Mouse (Mus musculus) megakaryocyte, embryonic 14.5 days (primary cell): Measurements from ENCODE around the gene Dao. TPM values are rescaled to one million over a fixed set of nuclear protein-coding genes. Genes with fewer than 3 reads are reported as not detected.

Source experiments
- H3K27me3 ChIP-seq: replicated peaks from 2 replicates; pipeline ENCODE3; 2012; ENCODE audit warnings: inconsistent platforms
- H3K36me3 ChIP-seq: replicated peaks from 2 replicates; pipeline ENCODE3; 2012; ENCODE audit warnings: low read length, inconsistent platforms, mixed read lengths
- H3K4me1 ChIP-seq: 2 replicates; pipeline ENCODE4 v1.6.1; 2012; ENCODE audit warnings: inconsistent platforms
- H3K4me3 ChIP-seq: replicated peaks from 2 replicates; pipeline ENCODE3; 2012; ENCODE audit warnings: moderate library complexity, mild to moderate bottlenecking, inconsistent platforms
- H3K9me3 ChIP-seq: 2 replicates; pipeline ENCODE4 v1.6.1; 2012; ENCODE audit warnings: inconsistent platforms
- FLI1 ChIP-seq: IDR thresholded peaks from 2 replicates; pipeline ENCODE4 v1.6.1; 2012; ENCODE audit warnings: low read length, inconsistent platforms, mixed read lengths
- GATA1 ChIP-seq: IDR thresholded peaks from 3 replicates; pipeline ENCODE4 v1.6.1; 2012; ENCODE audit warnings: mixed read lengths, low read length, inconsistent platforms, borderline replicate concordance
- polyA plus RNA-seq: library from polyadenylated mRNA; stranded (reverse); fragments of >175 nt; gene quantifications from 2 replicates; pipeline ENCODE4 v1.2.3, GENCODE M21; 2012; ENCODE audit warnings: low replicate concordance; ENCODE audit not compliant: insufficient read depth

The Dao gene
- polyA plus RNA-seq, 1 experiment = not detected

DNA sequence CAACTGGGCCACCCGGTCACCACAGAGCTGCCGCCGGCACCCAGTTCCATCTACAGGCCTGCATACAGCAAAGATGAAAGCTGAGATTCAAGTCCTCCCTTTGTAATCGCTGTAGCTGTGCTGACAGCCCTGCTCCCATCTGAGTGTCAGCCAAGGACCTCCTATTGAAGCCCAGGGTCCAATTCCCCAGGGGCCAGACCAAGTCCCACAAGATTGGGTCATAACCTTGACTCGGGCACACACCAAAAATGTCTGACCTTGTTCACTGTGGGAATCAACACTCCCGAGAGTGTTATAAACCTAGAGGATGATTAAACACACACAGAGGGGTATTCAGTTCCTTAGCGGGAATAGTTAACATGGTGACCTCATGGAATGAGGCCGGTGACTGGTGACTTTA, 21.7 kb upstream of the Dao start:
- TF ChIP-seq GATA1 = no peak
- TF ChIP-seq FLI1 = no peak
- Histone ChIP-seq H3K27me3 (no peaks in the 10 kb centered on the region), H3K9me3 (no peaks in the 10 kb centered on the region), H3K4me1 (peaks cover 46% of the 10 kb centered on the region), H3K36me3 (peaks cover 48% of the 10 kb centered on the region), H3K4me3 (no peak overlapping the region)

DNA sequence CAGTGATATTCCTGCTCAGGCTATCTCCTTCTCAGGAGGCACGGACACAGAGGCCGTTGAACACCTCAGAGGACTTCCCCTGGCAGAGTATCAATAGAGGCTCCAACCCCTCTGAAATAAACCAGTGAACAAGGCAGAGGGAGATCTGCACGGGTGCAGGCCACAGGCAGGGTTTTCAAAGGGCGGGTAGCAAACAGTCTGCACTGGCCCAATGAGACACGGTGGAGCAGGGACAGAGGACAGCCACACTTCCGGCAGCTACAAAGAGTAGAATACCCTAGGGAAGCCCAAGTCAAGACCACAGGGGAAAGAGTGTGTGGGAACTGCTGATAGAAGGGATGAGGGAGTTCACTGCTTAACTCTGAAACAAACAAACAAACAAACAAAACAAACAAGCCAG, 20.0 kb upstream of the Dao start:
- H3K4me1 ChIP-seq = peaks cover 46% of the 10 kb centered on the region
- H3K9me3 ChIP-seq = no peaks in the 10 kb centered on the region
- no peak for TF ChIP-seq FLI1
- TF ChIP-seq GATA1 = no peak

DNA sequence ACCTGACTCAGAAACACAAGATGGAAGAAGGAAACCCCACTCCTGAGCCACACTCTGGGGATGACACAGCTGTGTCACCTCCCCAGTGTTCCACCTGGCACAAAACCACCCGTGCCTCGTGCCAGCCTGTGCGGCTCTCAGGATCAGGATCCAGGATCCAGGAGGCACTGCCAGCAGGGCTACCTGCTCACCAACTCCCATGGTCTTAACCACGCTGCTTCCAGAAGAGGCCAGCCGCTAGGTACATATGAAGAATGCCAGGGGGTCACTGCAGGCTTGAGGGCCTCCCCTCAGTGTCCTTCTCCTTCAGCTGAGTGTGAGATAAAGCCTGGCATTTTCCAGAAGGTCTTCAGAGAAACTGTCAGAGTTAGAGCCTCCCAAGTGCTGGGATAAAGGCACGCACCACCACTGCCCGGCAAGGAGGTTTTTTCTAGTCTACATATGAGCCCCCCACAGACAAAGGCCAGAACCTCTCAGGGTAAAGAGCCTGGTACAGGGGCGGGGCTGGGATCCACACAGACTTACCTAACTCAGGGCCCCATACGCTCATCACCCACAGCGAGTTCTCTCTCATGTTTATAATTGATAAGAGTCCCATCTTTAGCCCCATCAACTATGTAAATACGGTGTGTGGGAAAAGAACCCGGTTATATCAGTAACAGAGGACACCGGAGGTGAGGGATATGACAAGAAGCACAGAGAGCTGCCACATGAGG, 19.3 kb upstream of the Dao start:
- Histone ChIP-seq H3K9me3 (no peaks in the 10 kb centered on the region), H3K36me3 (peaks cover 42% of the 10 kb centered on the region), H3K27me3 (no peaks in the 10 kb centered on the region), H3K4me1 (peaks cover 51% of the 10 kb centered on the region), H3K4me3 (no peak overlapping the region)
- TF ChIP-seq FLI1 (no peak), GATA1 (no peak)

More for the DNA sequence above, 20.0 kb upstream of the Dao start:
- Histone ChIP-seq H3K4me3 (no peak overlapping the region), H3K36me3 (peaks cover 38% of the 10 kb centered on the region), H3K27me3 (no peaks in the 10 kb centered on the region)

DNA sequence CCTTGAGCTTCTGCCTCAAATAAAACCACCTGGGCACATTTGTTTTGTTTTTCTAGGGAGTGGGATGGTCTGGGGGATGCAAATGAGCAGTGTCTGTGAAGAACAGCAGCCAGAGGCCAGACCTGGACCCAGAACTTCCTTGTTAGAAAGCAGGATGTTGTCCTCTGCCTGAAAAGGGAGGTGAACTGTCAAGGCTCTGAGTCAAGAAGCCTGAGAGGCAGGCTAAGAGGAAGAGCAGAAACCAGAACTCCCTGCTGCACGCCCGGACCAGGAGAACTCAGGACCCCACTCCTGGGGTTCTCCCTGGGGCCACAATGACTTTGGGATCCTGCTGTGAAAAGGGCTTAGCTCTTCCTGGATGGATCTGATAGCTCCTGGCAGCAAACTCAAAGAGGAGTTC, 17.8 kb upstream of the Dao start:
- H3K36me3 ChIP-seq = peaks cover 42% of the 10 kb centered on the region
- H3K4me3 ChIP-seq = no peak overlapping the region
- TF ChIP-seq GATA1 = no peak
- no peak for TF ChIP-seq FLI1
- H3K4me1 ChIP-seq = peaks cover 57% of the 10 kb centered on the region
- no peaks in the 10 kb centered on the region for H3K27me3 ChIP-seq
- no peaks in the 10 kb centered on the region for H3K9me3 ChIP-seq

DNA sequence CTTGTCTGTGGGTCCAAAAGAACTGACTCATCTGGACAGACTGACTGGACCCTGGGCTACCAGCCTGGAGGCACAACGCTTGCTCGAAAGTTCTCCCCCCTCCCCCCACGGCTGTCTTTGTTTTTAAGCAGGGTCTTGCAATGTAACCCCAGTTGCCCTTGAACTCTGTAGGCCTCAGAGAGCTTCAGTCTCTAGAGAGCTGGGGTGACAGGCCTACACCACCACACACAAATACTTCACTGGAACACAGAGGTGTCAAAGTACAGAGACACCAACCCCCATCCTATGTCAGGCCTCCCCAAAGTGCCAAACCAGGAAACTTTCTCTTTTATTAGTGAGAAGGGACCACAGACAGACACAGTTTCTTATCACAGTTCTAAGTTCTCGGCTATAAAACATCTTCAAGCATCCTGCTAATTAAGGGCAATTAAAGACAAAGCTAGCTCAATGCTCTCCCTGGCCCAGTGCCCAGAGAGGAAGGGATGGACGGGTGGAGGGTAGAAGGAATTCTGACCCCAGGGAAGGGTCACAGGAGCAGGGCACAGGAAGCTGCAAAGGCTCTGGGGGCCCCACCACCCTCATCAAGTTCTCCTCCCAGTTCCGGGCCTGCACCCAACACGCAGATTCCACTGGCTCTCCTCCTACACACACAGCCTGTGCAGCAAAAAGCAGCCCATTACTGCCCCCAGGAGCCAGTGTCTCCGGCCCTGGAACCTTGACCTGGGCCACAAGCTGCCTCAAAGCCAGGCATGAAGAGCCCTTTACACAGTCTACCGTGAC, 17.1 kb upstream of the Dao start:
- Histone ChIP-seq H3K4me1 (peaks cover 59% of the 10 kb centered on the region), H3K9me3 (no peaks in the 10 kb centered on the region), H3K27me3 (no peaks in the 10 kb centered on the region), H3K4me3 (peak overlapping the region; percentile 8), H3K36me3 (peaks cover 37% of the 10 kb centered on the region)
- TF ChIP-seq GATA1 = no peak
- no peak for TF ChIP-seq FLI1

DNA sequence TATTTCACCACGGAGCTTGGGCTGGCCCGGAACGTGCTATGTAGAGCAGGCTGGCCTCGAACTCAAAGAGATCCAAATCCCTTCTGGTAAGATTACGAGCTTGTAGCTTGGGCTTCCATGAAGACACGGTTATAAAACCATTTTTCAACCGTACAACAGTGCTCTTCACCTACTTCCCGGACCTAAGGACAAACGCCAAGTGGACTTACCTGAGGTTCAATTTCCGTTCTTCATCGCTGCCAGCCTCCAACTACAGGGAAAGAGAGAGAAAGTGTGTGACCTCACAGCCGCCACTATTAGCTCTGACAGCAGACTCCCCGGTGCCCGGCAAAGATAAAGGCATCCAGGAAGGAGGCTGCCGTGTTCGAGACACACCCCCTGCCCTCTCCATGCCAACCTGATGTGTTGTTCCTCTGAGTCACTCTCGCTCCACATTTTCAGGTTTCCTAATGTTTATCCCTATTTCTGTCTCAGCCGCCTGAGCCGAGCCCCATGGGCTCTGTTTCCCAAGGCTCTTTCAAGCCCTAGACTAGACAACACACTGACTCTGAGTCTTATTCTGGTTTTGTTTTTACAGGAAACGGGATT, 14.0 kb upstream of the Dao start:
- Histone ChIP-seq H3K4me3 (peak overlapping the region; percentile 71), H3K4me1 (peaks cover 71% of the 10 kb centered on the region), H3K36me3 (peaks cover 13% of the 10 kb centered on the region), H3K9me3 (no peaks in the 10 kb centered on the region), H3K27me3 (peaks cover 3% of the 10 kb centered on the region)
- TF ChIP-seq GATA1 (0 out of 3 replicates have a peak, but pooled peaks have one; percentile 16), FLI1 (no peak)

DNA sequence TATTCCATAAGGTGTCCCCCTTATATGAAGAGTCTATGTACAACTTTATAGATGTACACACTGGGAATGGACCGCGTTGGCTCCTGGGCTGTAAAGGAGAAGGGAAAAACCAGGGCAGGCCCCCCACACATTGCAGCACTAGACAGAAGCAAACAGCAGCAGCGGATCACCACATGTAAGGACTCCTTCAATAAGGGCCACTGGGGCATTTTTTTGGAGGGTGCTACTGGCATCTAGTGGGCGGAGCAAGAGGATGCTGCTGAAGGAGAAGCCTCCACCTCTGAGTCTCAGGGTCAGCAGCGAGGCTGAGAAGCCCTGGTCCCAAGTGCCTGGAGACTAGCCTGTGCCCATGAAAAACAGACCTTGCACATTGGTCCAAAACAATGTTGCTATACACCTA, 12.9 kb upstream of the Dao start:
- Histone ChIP-seq H3K27me3 (peaks cover 7% of the 10 kb centered on the region), H3K4me1 (peaks cover 70% of the 10 kb centered on the region), H3K36me3 (peaks cover 12% of the 10 kb centered on the region), H3K4me3 (no peak overlapping the region), H3K9me3 (peaks cover 6% of the 10 kb centered on the region)
- TF ChIP-seq FLI1 = no peak
- no peak for TF ChIP-seq GATA1

DNA sequence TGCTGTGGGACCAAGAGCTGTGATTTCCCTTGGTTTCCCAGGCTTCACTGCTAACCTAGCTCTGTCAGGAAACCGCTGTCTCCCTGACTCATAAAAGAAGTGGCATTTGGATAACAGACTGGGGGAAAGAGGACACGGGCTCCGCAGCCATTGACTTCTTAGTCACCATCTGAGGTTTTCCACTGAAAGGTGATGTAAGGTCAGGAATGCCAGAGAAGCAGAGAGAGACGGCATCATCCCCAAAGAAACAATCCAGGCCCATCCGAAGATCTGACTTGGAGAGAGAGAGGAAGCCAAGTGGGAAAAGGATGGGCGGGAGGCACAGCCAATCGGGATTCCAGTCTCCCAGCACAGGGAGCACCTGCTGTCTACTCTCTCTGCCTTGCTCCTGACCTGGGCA, 12.4 kb upstream of the Dao start:
- Histone ChIP-seq H3K27me3 (peaks cover 10% of the 10 kb centered on the region), H3K4me1 (peaks cover 64% of the 10 kb centered on the region), H3K4me3 (no peak overlapping the region), H3K36me3 (peaks cover 12% of the 10 kb centered on the region), H3K9me3 (peaks cover 11% of the 10 kb centered on the region)
- TF ChIP-seq GATA1 (no peak), FLI1 (no peak)

DNA sequence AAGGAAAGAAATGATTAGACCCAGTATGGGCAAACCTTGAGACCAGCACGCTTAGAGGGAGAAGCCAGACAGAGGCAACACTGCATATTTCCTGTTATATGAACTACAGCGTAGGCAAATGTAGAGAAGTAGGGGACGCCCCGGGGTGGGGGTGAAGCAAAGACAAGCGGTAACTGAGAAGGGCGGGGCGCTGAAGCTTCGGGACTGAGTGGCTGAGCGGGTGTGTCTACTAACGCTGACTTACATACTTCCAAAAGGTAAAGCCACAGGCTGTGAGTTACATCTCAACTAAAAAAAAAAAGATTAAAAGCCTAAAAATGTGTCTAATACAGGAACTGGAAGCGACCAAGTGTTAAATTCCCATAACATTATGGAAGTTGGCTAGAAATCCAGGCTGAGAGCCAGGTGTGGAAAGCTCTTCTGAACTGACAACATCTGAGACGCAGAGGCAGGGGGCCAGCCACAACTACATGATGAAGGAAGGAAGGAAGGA, 11.1 kb upstream of the Dao start:
- H3K4me3 ChIP-seq = peak overlapping the region; percentile 97
- TF ChIP-seq FLI1 = no peak
- TF ChIP-seq GATA1 = no peak
- peaks cover 52% of the 10 kb centered on the region for H3K4me1 ChIP-seq
- peaks cover 16% of the 10 kb centered on the region for H3K27me3 ChIP-seq
- peaks cover 6% of the 10 kb centered on the region for H3K36me3 ChIP-seq
- peaks cover 11% of the 10 kb centered on the region for H3K9me3 ChIP-seq
